Mouse (Mus musculus): ENCODE measurements at regions not wholly inside any gene's neighbourhood (a gene's known extent, or its start where the extent isn't known, plus 50 kb on each side); places are given as distances from the start of the nearest gene placed in this dataset.
A peak's percentile ranks its signal among the peaks of the same experiment; 100 is the strongest.

- Histone ChIP-seq H3K4me1 (ENCODE audit: control insufficient read depth, insufficient read depth, low read depth, low read length) (peaks cover 26% of the 10 kb centered on the region), H3K9me3 (ENCODE audit: control insufficient read depth, low read length) (no peaks in the 10 kb centered on the region), H3K9ac (ENCODE audit: low read depth, low read length) (no peak overlapping the region), H3K4me3 (ENCODE audit: low read length) (no peak overlapping the region), H3K27me3 (replicated peaks; ENCODE audit: control insufficient read depth, insufficient read depth, low read length) (peaks cover 17% of the 10 kb centered on the region), H3K36me3 (ENCODE audit: control insufficient read depth, insufficient read depth, low read length) (no peaks in the 10 kb centered on the region), H3K27ac (ENCODE audit: low read depth, low read length) (no peak overlapping the region), H3K4me2 (ENCODE audit: low read length) (no peak overlapping the region)
- 62% methylated on average over 15 of the region's 15 CpGs for WGBS
- ATAC-seq = no peak
Measured at GRCm38 (mm10) chr16:30186201-30186700, 81.0 kb downstream of the Cpn2 start.

DNA sequence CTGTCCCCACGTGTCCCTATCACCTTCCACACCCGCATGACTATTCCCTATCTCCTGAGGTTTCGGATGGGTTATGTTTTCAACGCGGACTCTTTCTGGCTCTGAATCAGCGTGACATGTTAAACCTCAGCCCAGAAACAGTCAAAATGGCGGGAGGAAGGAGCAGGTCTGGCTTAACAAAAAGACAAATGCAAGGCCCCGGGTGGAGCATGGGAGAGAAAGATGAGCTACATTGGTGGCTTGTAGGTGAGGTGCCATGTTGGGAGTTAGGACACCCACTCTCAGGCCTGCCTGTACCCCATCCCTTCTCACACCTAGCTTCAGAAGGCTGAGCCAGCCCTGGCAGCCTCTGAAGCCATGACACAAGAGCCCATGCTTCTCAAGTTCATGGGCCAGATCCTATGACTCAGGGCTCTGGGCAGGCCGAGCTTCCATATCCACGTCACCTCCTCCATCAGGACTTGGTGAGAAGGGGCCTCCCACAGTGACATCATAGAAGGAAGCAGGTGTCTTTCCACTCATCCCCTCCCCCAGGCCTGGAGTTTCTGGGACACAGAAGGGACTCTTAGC lies 80.5 kb downstream of the Cpn2 start:
- 76% methylated on average over 10 of the region's 10 CpGs for WGBS
- no peak overlapping the region for H3K4me2 ChIP-seq (ENCODE audit: low read length)
- H3K4me1 ChIP-seq (ENCODE audit: control insufficient read depth, insufficient read depth, low read depth, low read length) = peaks cover 26% of the 10 kb centered on the region
- no peak overlapping the region for H3K27ac ChIP-seq (ENCODE audit: low read depth, low read length)
- no peak for ATAC-seq
- peaks cover 17% of the 10 kb centered on the region for H3K27me3 ChIP-seq (replicated peaks; ENCODE audit: control insufficient read depth, insufficient read depth, low read length)
- no peaks in the 10 kb centered on the region for H3K9me3 ChIP-seq (ENCODE audit: control insufficient read depth, low read length)
- H3K36me3 ChIP-seq (ENCODE audit: control insufficient read depth, insufficient read depth, low read length) = no peaks in the 10 kb centered on the region
- H3K4me3 ChIP-seq (ENCODE audit: low read length) = no peak overlapping the region
- no peak overlapping the region for H3K9ac ChIP-seq (ENCODE audit: low read depth, low read length)

- H3K4me3 ChIP-seq (ENCODE audit: low read length) = peak overlapping the region; percentile 35
- peak overlapping the region; percentile 66 for H3K4me2 ChIP-seq (ENCODE audit: low read length)
- H3K9me3 ChIP-seq (ENCODE audit: control insufficient read depth, low read length) = no peaks in the 10 kb centered on the region
- no peak for ATAC-seq
- H3K4me1 ChIP-seq (ENCODE audit: control insufficient read depth, insufficient read depth, low read depth, low read length) = peaks cover 26% of the 10 kb centered on the region
- peak overlapping the region; percentile 49 for H3K9ac ChIP-seq (ENCODE audit: low read depth, low read length)
- no peak overlapping the region for H3K27ac ChIP-seq (ENCODE audit: low read depth, low read length)
- H3K27me3 ChIP-seq (replicated peaks; ENCODE audit: control insufficient read depth, insufficient read depth, low read length) = peaks cover 17% of the 10 kb centered on the region
- no peaks in the 10 kb centered on the region for H3K36me3 ChIP-seq (ENCODE audit: control insufficient read depth, insufficient read depth, low read length)
- WGBS = 41% methylated on average over 9 of the region's 9 CpGs
Measured at GRCm38 (mm10) chr16:30187400-30187799, 79.9 kb downstream of the Cpn2 start.

GRCm38 (mm10) chr16:30187907-30188414 lies 79.3 kb downstream of the Cpn2 start:
- H3K9me3 ChIP-seq (ENCODE audit: control insufficient read depth, low read length) = no peaks in the 10 kb centered on the region
- peak overlapping the region; percentile 35 for H3K4me3 ChIP-seq (ENCODE audit: low read length)
- H3K27ac ChIP-seq (ENCODE audit: low read depth, low read length) = no peak overlapping the region; the same call in 1 of the 2 replicates
- H3K9ac ChIP-seq (ENCODE audit: low read depth, low read length) = peak overlapping the region; percentile 49
- peak overlapping the region; percentile 66 for H3K4me2 ChIP-seq (ENCODE audit: low read length)
- ATAC-seq = peak; percentile 71
- peaks cover 17% of the 10 kb centered on the region for H3K27me3 ChIP-seq (replicated peaks; ENCODE audit: control insufficient read depth, insufficient read depth, low read length)
- H3K4me1 ChIP-seq (ENCODE audit: control insufficient read depth, insufficient read depth, low read depth, low read length) = peaks cover 26% of the 10 kb centered on the region
- WGBS = under 1% methylated on average over 26 of the region's 26 CpGs
- no peaks in the 10 kb centered on the region for H3K36me3 ChIP-seq (ENCODE audit: control insufficient read depth, insufficient read depth, low read length)

DNA sequence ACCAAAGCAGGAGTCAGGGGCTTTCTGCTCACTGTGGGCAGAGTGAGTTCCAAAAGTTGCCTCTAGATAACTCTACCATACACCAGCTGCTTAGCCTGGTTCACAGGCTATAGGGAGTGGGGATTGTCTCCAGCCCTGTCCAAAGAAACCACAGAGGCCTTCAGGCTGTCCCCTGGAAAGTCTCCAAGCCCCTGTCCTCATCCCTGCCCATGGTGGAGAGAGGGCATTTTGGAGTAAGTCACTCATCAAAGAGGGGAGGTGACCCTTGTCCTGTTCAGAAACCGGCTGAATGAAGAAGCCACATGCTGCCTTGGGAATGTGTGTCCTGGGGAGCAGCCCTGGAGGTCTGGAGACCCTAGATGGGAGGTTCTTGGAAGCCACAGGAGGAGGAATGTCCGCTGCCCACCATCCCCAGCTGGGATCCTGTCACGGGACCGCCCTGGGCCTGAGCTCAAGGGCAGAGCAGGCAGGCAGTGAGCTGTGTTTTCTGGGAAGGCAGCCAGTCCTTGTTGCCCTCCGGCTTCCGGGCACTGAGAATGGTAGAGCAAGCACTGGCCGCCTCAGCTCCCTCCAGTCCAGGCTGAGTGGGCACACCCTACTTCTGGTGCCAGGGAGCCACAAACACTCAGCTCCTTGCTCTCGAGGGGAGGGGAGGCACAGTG lies 78.4 kb downstream of the Cpn2 start:
- Histone ChIP-seq H3K27ac (ENCODE audit: low read depth, low read length) (peak overlapping the region; percentile 42; the same call in 1 of the 2 replicates), H3K9me3 (ENCODE audit: control insufficient read depth, low read length) (no peaks in the 10 kb centered on the region), H3K4me2 (ENCODE audit: low read length) (no peak overlapping the region), H3K27me3 (replicated peaks; ENCODE audit: control insufficient read depth, insufficient read depth, low read length) (peaks cover 16% of the 10 kb centered on the region), H3K4me3 (ENCODE audit: low read length) (no peak overlapping the region), H3K4me1 (ENCODE audit: control insufficient read depth, insufficient read depth, low read depth, low read length) (peaks cover 36% of the 10 kb centered on the region), H3K36me3 (ENCODE audit: control insufficient read depth, insufficient read depth, low read length) (no peaks in the 10 kb centered on the region), H3K9ac (ENCODE audit: low read depth, low read length) (0 out of 2 replicates have a peak overlapping the region, but pooled peaks have one; percentile 1)
- 50% methylated on average over 8 of the region's 8 CpGs for WGBS
- ATAC-seq = peak; percentile 82

- Histone ChIP-seq H3K36me3 (ENCODE audit: control insufficient read depth, insufficient read depth, low read length) (no peaks in the 10 kb centered on the region), H3K27me3 (replicated peaks; ENCODE audit: control insufficient read depth, insufficient read depth, low read length) (peaks cover 14% of the 10 kb centered on the region), H3K27ac (ENCODE audit: low read depth, low read length) (no peak overlapping the region), H3K4me1 (ENCODE audit: control insufficient read depth, insufficient read depth, low read depth, low read length) (peaks cover 33% of the 10 kb centered on the region), H3K4me3 (ENCODE audit: low read length) (no peak overlapping the region), H3K9ac (ENCODE audit: low read depth, low read length) (no peak overlapping the region), H3K4me2 (ENCODE audit: low read length) (no peak overlapping the region), H3K9me3 (ENCODE audit: control insufficient read depth, low read length) (no peaks in the 10 kb centered on the region)
- 69% methylated on average over 11 of the region's 11 CpGs for WGBS
- ATAC-seq = no peak
Measured at GRCm38 (mm10) chr16:30190351-30190750, 76.9 kb downstream of the Cpn2 start.

DNA sequence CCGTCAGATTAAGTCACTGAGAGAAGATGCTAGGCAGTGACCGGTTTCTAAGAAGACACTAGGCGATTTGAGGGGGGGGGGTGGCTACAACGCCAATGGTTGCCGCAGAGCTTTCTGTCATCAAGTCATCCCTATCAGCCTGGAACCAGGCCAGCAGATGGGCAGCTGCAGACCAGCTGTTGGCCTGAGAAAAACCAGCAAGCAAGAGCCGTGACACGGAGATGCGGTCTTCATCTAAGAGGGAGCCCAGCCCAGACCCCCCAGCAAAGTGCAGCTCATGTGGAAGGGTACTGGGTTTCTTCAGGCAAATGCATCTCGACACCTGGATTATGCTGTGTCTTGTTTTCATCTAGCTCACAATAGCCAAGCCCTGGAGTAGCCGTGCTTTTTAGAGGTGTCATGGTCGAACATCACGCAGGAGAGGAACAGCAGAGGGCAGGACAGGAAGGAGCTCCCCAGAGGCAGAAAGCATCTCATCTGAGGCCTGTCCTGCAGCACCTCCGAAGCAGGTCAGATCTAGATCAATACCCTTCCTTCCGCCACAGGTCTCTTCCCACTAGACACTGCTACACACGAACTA lies 76.3 kb downstream of the Cpn2 start:
- no peak for ATAC-seq
- H3K4me3 ChIP-seq (ENCODE audit: low read length) = no peak overlapping the region
- H3K9ac ChIP-seq (ENCODE audit: low read depth, low read length) = no peak overlapping the region
- 75% methylated on average over 15 of the region's 15 CpGs for WGBS
- peaks cover 33% of the 10 kb centered on the region for H3K4me1 ChIP-seq (ENCODE audit: control insufficient read depth, insufficient read depth, low read depth, low read length)
- H3K36me3 ChIP-seq (ENCODE audit: control insufficient read depth, insufficient read depth, low read length) = no peaks in the 10 kb centered on the region
- peaks cover 14% of the 10 kb centered on the region for H3K27me3 ChIP-seq (replicated peaks; ENCODE audit: control insufficient read depth, insufficient read depth, low read length)
- H3K27ac ChIP-seq (ENCODE audit: low read depth, low read length) = no peak overlapping the region
- no peak overlapping the region for H3K4me2 ChIP-seq (ENCODE audit: low read length)
- no peaks in the 10 kb centered on the region for H3K9me3 ChIP-seq (ENCODE audit: control insufficient read depth, low read length)

- Histone ChIP-seq H3K4me1 (ENCODE audit: control insufficient read depth, insufficient read depth, low read depth, low read length) (peaks cover 22% of the 10 kb centered on the region), H3K36me3 (ENCODE audit: control insufficient read depth, insufficient read depth, low read length) (no peaks in the 10 kb centered on the region), H3K4me2 (ENCODE audit: low read length) (no peak overlapping the region), H3K9me3 (ENCODE audit: control insufficient read depth, low read length) (no peaks in the 10 kb centered on the region), H3K27ac (ENCODE audit: low read depth, low read length) (no peak overlapping the region), H3K9ac (ENCODE audit: low read depth, low read length) (no peak overlapping the region), H3K27me3 (replicated peaks; ENCODE audit: control insufficient read depth, insufficient read depth, low read length) (peaks cover 10% of the 10 kb centered on the region), H3K4me3 (ENCODE audit: low read length) (no peak overlapping the region)
- peak; percentile 74 for ATAC-seq
- WGBS = 35% methylated on average over 8 of the region's 8 CpGs
Measured at GRCm38 (mm10) chr16:30193294-30194261, 73.7 kb downstream of the Cpn2 start.
